Mouse (Mus musculus) urinary bladder, postnatal 10 days (tissue): ENCODE data around the gene Itga4.

Experiments
- DNase-seq: peaks from one replicate; pipeline ENCODE4 v3.0.0; 2022; ENCODE audit warnings: low spot score

The Itga4 gene

DNA sequence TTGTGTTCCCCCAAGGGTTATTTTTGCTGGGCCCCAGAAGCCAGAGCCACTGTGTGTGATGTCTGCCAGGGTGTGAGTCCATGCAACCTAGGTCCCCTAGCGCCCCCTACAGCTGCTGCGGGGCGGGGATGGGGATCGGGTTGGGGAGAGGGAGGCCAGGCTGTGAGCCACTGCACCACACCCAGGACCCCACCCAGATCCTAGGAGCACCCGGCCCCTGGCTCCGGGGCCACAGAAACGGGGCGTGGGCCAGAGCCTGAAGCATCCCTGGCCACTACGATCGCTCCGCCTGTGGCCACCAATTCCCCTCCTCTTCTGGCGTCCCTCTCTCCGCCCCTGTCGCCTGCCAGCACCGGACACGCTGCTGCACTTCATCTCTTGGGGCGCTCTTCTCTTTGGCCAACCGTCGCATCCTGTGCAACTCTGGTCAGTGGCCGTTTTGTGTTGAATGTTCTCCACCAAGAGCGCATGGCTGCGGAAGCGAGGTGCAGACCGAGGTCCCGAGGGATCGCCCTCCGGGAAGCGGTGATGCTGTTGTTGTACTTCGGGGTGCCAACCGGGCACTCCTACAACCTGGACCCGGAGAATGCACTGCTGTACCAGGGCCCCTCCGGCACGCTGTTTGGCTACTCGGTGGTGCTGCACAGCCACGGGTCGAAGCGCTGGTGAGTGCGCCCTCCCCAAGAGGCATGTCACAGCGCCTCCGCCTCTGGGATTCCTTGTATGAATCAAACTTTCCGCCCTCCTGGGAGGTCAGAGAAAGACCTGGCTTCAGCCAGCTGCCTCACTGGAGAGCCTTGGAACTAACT lies at the start of gene Itga4:
TSS of gene Itga4 (plus strand) at position 235 of the 809 bp plus-strand sequence.
- DNase-seq, result no peak

DNA sequence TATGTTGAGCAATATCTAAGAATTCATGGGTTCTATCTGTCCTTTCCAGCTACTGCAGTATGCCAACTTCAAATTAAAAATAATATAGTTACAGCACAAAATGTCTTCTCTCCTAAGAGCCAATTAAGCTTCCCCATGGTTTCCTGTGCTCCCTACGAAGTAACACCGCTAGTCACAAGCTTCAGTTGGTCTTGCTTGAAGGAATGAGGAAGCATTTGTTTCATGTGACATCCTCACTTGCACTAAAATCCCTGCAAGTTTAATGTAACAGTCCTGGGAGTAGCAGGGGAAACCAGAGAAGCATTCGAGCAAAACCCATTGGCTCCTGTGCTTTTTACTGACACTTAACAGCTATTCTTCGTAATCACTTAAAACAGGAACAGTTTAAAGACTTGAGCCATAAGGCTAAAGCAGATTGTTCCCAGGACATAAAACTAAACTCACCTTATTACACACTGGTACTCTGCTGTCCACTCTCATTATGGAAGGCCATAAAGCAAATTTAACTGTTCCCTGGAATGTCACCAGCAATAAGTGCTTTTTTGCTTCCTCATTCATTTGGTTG lies 49.0 kb upstream of the Itga4 start:
- DNase-seq, result no peak

DNA sequence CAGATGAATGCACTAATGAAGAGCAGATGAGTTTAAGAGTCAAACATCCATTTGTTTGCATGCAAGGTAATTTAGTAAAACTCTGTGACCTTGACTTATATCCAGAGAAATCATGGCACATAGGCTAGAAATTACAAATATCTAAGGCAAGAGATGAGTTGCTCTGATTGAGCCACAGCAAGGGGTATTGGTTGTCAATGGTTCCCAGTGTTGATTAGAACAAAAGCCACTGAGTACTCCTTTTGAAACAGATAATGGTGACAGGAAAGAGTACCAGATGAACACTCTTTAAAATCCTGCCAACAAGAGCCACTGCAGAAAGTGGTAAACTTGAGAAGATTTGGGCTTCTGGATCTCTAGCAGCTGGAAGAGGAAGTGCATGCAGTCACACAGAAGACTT lies 40.2 kb upstream of the Itga4 start:
- DNase-seq, result no peak

DNA sequence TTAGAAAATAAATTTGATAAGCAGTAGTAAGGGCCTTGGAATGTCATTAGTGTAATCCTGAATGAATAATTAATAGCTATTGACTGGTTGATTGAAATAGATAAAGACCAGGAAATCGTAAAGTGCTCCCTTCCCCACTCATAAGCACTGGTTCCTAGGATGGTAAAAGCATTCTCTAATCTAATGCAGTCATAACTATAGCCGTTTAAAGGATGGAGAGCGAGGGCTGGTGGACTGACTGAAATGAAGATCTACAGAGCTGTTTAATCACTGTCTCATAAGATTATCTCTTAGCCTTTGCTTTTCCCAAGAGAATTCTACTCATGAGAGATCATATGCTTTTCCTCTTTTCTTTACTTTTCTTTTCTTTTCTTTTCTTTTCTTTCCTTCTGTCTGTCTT lies 39.7 kb upstream of the Itga4 start:
- DNase-seq, result no peak

DNA sequence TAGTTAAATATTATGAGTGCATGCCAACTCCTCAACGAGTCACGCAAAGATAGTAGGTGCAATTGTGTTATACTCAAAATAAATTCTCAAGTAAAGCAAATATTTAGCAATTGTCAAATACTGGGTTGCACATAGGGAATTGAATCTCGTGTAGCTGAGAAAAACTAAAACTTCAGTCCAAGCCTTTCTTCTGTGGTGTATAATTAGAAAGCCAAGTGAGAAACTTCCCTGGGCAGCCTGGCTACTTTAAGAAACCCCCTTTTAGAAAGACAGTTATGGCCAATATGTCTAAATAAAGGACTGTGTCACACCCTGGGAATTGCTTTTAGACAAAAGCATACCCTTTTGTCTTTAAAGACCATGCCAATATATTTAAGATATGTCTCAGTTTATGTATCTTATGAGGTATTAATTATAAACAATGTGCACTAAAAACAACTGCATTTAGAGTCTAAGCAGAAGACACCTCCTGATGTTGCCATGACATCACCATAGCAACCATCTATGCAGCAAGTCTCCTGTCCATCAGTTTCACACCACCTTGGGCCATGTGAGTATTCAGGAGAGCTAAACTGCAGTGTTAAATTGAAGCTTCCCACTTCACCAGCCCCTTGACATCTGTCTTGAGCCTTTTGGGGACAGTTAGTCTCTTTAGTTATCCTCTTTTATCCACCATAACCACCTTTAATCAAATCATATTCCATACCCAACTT lies 30.4 kb upstream of the Itga4 start:
- DNase-seq, result no peak

DNA sequence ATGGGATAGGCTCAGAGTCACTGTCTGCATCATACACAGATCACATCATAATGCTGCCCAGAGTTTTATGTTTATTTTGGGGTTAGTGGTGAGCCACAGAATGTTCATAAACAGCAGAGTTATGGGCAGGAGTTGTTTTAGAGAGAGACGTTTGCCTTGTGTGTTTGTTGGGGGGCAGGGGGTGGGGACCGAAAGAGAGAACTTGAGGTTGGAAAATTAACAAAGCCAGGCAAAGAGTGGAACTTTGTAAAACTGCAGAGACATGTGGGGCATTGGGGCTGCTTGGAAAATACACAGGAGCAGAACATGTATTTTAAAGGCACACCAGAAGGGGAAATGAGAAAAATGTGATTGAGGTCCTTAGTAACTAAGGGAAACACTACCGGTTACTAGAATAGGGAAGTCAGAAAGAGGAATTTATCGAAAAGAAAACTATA lies 27.4 kb upstream of the Itga4 start:
- DNase-seq, result no peak

DNA sequence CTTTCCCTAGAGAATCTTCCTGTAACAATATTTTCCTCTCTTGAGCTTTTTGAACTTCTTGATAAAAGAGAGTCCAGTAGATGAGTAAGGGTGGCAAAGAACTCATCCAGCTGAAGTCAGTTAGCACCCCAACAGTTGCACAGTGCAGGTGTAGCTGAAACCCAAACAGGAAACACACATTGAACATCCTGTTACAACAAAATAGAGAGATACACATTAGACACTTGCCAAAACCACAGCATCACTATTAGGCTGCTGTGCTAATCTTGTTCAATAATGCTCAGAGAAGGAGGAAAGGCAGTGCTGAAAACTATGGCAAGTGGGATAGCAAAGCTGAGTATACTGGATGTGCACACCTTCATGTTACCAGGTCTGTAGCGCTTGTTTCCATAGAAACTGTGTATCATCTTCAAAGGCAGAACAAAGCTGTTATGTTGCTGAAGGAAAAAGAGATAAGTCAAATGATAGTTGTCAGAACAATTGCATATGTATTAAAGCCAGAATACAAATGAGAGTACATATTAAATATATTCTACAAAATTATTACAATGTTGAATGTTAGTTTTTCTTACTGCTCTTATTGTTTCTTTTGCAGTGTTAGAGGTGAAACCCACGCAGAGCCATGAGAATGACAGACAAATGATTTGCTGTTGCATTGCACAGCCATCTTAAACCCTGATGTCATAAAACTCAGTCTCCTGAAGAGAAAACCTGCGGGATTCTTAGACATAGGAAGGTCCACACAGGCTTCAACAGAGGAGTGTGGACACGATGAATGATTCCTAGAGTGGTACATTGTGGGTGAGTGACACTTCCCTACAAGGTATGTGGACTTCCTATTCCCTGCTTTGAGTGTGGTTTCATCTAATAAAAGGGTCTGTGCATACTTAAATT lies 23.9 kb upstream of the Itga4 start:
- DNase-seq, result no peak

DNA sequence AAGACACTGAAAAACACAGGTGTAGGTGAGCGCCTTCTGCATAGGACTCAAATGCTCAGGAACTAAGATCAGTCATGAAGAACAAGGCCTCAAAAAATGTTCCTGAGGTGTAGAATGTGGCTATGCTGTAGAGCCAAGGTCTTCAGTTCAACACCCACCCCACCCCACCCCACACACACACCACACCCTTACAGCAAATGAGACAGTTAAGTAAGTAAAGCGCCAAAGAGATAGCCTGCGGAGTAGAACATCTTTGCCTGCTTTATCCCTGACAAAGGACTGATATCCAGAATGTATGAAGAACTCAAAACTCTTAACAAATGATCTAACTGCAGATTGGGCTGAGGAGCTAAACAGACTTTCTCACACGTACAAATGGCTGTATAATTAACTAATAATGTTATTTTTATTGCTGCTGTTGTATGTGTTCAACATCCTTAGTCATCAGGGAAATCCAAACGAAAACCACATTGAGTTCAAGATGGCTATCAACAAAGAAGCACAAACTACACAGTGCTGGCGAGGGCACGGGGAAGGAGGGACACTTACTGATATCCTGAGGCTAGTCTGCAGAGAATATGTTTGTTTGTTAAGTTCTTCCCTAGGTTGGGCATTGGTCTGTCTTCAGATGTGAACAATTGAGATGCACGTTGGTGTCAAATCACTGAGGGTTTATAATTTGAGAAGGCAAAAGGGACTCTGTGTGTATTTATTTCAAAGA lies 19.3 kb upstream of the Itga4 start:
- no peak for DNase-seq

DNA sequence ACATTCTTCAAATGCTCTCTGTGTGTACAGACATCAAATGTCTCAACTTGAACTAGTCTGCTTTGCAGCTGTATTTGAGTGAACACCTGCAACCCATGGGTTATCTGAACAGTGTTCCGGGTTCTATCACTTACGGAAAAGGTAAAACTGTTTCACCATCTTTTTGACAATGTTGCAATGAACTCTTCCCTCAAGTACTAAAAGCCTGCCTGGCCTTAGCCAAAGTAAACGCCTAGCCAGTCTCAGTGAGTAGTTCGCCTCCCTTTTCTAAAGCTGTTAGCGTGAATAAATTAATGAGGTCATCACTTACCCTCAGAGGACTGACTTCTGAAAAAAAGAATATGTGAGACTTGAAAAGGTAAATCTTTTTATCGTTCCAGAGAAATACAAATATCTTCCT lies 18.0 kb upstream of the Itga4 start:
- no peak for DNase-seq

DNA sequence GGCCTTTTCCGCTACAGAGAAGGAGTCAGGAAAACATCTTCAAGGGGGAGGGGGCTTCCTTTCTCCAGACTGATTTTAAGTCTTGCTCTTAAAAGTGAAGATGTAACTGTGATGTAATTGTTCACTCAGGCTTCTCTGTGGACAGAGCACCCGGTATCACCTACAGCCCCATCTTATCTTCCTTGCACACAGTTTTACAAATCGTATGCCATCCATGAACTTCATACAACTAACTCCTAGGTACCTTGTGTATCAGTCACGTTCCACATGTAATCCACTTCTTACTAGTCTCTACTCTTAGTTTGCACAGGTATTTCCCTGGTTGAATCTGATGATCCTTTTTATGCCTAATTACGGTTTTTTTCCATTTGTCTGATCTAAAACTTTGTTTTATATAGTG lies 10.9 kb upstream of the Itga4 start:
- no peak for DNase-seq

DNA sequence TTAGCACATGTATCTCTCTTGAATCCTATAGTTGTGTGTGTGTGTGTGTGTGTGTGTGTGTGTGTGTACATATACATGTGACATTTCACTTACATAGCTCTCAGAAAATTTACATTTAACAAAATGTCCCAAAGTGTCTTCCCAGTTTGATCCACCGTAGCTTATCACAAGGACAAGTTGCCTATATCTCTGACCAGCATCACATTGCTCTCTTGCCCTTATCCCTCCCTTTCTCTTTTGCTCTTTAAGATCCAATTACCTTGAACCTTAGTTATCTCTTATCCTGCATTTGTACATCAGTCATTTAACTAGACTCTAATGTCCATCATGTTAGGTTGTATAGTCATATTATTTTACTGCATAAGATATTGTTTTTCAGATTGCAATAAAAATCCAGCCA lies 10.5 kb upstream of the Itga4 start:
- DNase-seq, result no peak

DNA sequence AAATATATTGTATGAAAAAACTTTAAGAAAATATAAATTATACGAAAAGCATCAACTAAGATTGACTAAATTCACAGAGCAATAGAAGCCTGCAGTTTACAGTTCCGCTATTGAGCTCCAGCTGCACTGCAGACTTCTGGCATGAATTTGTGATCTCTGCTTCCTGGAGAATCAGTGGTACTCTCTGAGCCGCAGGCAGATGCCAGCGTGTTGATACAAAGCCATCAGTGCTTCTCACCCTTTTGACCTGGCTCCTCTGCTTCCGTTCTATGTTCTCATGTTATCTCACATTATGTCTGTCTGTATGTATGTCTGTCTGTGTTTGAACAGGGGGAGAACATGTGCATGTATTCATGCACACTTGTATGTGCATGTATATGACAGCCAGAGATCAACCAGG lies 6.9 kb upstream of the Itga4 start:
- DNase-seq, result no peak

DNA sequence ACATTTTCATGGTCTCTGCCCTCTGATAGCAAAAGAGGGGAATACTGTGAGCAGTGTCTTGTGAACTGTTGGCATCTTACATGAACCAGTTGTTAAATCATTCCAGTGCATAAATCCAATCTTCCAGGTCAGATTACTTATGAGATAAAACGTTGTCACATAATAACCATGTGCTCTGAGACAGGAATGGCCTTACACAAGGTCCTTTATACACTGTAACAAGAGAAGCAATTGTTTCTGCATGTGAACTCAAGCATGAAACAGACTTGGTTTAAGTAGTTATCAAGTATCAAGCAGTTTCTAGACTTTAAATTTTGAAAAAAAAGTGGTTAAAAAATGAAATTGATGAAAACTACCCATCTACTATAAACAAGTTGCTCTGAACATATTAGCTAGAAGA lies 4.7 kb upstream of the Itga4 start:
- DNase-seq, result no peak

DNA sequence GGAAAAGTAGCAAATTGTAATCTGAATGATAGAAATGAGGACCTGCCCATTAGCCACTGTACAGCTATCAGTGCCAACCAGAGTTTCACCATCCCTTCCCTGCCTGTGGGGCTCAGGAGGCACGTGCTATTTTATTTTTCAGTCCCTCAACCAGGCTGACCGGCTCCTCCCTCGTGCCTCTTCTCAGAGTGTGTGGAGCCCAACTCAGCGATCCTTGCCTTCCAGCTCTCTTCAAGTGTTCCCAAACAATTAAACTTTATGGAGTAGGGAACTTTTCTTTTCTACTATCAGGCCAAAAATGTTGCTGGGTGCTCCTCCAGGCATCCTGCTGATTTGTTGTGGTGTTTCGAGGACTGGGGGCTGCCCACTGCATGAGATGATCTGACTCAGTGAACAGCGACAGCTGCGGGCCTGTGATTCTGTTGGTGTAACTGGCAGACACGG lies 1.4 kb upstream of the Itga4 start:
- DNase-seq, result no peak

DNA sequence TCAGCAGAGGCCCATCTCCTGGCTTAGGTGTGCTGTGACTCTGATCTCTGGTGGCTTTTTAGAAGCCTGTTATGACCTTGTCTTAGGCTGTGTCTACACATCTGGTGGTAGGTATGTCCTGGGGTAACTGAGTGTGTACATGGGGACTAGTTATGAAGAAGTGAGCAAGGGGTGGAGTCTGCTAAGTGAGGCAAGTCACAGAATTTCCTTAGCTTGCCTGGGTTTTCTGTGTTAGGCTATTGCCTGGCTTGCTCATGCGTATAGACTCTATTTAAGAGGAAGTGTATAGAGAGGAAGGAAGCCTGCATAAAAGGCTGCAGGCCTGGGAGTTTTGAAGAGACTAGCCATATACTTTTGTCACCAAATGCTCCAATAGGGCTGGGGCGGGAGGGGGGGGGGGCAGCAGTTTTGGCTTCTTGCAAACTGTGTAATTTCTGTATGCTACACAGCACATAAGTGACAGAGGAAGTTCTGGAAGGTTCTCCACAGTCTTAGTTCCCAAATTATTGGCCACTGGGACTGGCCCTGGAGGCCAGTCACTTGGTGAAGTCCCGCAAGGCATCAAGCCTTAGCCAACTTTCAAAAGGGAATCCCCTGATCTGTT lies 536 bp upstream of the Itga4 start:
- no peak for DNase-seq

DNA sequence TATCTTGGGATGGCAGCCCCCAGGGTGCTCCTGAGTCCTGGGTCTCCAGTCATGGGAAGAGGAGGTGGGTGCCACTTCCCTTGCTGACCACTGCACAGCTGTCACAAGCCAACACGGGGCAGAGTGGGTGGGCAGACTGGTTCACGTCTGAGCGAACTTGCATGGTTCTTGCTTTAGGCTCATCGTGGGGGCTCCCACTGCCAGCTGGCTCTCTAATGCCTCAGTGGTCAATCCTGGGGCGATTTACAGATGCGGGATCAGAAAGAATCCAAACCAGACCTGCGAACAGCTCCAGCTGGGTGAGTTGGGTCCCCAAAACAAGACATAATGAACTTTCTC lies 744 bp downstream of the Itga4 start:
- no peak for DNase-seq

DNA sequence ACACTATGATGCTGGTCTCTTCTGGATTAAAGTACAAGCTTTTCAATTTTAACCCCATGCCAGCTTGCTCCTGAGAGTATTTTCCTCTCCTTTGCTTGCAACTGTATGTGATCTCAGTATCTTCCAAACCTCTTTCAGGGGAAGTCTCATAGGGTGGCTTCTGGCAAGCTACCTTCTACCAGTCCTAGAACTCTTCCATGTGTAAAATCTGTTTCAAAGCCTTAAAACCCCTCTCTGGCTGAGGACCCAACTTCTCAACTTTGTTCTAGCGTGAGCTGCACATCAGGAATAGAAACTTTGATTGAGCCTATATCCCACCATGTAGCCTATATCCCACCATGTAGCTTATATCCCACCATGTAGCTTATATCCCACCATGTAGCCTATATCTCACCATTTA lies 1.1 kb downstream of the Itga4 start:
- DNase-seq, result no peak

DNA sequence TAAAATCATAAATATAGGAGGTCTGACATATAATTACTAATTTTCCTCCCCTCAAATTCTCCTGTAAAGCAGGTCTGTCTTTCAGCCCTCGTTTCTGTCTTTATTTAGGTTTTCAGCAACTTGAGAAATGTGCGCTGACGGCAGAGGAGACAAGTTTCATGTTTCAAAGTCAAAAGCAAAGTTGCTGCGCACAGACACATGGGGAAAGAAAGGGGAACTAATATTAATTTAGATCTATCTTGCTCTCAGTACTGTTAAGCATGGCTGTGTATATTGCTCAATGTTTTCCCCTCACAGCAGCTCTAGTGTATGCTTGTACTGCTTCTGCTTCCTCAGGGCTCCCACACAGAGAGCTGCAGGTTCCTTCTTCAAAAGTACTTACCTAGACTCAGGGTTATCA lies 1.7 kb downstream of the Itga4 start:
- no peak for DNase-seq

DNA sequence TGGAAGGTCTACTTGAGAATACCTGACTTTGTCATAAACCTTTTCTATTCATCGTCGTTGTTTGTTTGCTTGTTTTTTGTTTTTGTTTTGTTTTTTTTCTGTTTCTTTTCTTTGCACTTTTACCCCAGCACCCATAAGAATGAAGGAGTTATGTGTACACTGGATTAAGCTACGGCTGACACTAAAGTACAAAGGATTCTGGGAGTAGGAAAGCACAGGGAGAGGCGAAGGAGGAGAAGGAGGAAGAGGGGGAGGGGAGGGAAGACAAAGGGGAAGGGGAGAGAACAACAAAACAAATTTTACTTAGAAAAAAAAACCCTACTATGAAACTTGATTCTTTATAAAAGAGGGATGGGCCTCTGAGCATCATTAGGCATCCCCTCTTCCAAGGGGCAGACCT lies 2.2 kb downstream of the Itga4 start:
- no peak for DNase-seq

DNA sequence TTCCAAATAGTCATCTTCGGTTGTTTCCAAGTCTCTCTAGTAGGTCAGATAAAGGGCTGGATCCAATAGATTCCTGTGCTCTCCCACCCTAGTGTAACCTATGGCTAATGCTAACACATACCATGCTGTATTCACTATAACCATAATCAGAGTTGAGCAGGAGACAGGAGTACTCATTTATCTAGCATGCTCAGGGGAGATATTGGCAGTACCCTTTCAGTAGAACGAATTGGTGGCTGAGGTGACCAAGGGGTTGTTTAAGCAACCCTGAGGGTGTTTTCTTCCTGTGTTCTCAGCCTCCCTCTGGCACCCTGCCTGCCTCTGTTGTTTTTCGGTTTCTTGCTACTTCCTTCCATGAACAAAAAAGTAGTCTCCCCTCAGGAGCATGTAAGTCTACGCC lies 4.1 kb downstream of the Itga4 start:
- DNase-seq, result no peak

DNA sequence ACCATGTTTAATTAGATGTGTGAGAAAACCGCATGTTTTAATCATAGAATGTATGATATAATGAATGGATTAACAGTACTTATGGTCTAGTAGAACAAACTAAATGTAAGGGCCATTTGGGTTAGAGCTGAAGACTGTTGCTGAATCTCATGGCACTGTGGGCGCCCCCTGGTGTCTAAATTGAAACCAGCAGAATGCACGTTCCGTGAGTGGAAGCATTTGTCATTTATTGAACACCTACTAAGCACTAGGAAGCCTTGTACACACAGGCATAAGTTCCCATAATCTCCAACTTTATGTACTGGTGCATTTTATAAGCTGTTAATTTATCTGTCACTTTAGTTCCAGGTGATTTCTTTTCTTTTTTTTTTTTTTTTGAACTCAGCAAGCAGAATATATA lies 10.4 kb downstream of the Itga4 start:
- no peak for DNase-seq
